Comparison of ENCODE assay signal across 18 mouse cellular contexts in the genomic region with DNA sequence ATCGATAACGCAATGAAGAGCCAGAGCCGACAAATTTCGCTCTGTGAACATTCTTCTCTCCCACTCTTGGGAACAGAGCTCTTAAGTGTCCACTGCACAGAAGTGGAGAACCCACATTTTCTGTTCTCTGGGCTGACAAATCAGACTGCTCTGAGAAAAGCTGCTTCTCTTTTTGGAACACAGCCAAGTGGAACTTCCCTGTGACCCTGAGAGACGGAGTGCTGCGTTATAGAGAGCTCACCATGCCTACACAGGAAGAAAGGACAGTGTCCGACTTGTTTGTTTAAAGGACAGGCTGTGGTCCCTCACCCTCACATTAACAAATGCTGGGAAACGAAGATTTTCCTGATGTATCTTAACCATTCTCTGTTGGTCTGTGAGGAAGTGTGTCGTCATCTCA. TPM values are rescaled to one million over a fixed set of nuclear protein-coding genes. Genes with fewer than 3 reads are reported as not detected.
DNase-seq lines count a peak whose midpoint lies in the region; ATAC-seq and TF ChIP-seq lines count a peak whose summit lies in the region.
"Had no signal": no experiment of that assay in that cellular context is flagged by ENCODE, and none has a peak within 500 bp of the region (broad histone marks: within the 10 kb centered on the region; RNA-seq: fewer than 3 reads in every experiment).

No protein-coding gene starts in this region.

- no peak overlapping the region for H3K27ac ChIP-seq in liver, adult 2 months (replicated peaks; ENCODE audit: insufficient read depth, low read depth, low read length)
- no peak overlapping the region for H3K27ac ChIP-seq in liver, postnatal 0 days (ENCODE audit: low read depth)
- no peak overlapping the region for H3K27ac ChIP-seq in intestine, embryonic 16.5 days (ENCODE audit: low read length)
- H3K27ac ChIP-seq: heart, embryonic 15.5 days; hindbrain, embryonic 13.5 days; limb, embryonic 12.5 days; midbrain, embryonic 12.5 days had no signal

- no peaks in the 10 kb centered on the region for H3K79me2 ChIP-seq in liver, adult 2 months (ENCODE audit: control insufficient read depth, insufficient read depth, low read length)

- H3K36me3 ChIP-seq in liver, adult 2 months (ENCODE audit: control insufficient read depth, insufficient read depth, low read length): no peaks in the 10 kb centered on the region
- H3K36me3 ChIP-seq in liver, postnatal 0 days (replicated peaks; ENCODE audit: insufficient read depth, low read length): no peaks in the 10 kb centered on the region
- no peaks in the 10 kb centered on the region for H3K36me3 ChIP-seq in intestine, embryonic 16.5 days (ENCODE audit: control insufficient read depth, insufficient read depth, low read length)
- H3K36me3 ChIP-seq: heart, embryonic 15.5 days; hindbrain, embryonic 13.5 days; limb, embryonic 12.5 days; midbrain, embryonic 12.5 days had no signal

- TF ChIP-seq POLR2A in liver, adult 2 months (IDR thresholded peaks at IDR 0.05; ENCODE audit: extremely low read depth, insufficient read depth, low read length): no peak

- peak; percentile 17 for DNase-seq in adrenal gland, postnatal 14 days
- DNase-seq in adrenal gland, postnatal 4 days (ENCODE audit: low spot score in 2 of 2): no peak
- peak; percentile 2 for DNase-seq in liver, adult 2 months (ENCODE audit: extremely low read depth, low read depth, low spot score)
- DNase-seq in liver, postnatal 0 days: no peak
- peak; percentile 36 for DNase-seq in A20 (ENCODE audit: low read depth, low spot score)
- DNase-seq in layer of hippocampus, postnatal 36 days: no peak
- DNase-seq in neural tube, embryonic 10.5 days (ENCODE audit: extremely low spot score, low spot score): no peak
- DNase-seq: adrenal gland, adult 2 months; cerebellum, adult 9-11 months; gastrocnemius, postnatal 36 days; kidney, adult 9 months; lung, adult 2 months; thymus, postnatal 36 days had no signal

- ATAC-seq in liver, postnatal 0 days: no peak
- peak; percentile 31; the same call in 1 of the 2 replicates for ATAC-seq in intestine, embryonic 16.5 days

- H3K4me2 ChIP-seq in liver, postnatal 0 days (ENCODE audit: low read depth, low read length): no peak overlapping the region
- H3K4me2 ChIP-seq in intestine, embryonic 16.5 days (ENCODE audit: low read depth, low read length): no peak overlapping the region
- H3K4me2 ChIP-seq: heart, embryonic 15.5 days; hindbrain, embryonic 13.5 days; limb, embryonic 12.5 days; midbrain, embryonic 12.5 days had no signal

- TF ChIP-seq EP300 in liver, postnatal 0 days (IDR thresholded peaks at IDR 0.05; ENCODE audit: low read depth): no peak

- no peaks in the 10 kb centered on the region for H3K9me3 ChIP-seq in liver, postnatal 0 days (ENCODE audit: low read length)
- no peaks in the 10 kb centered on the region for H3K9me3 ChIP-seq in intestine, embryonic 16.5 days (ENCODE audit: control insufficient read depth, low read length)
- H3K9me3 ChIP-seq: heart, embryonic 15.5 days; hindbrain, embryonic 13.5 days; limb, embryonic 12.5 days; midbrain, embryonic 12.5 days had no signal

- no peaks in the 10 kb centered on the region for H3K27me3 ChIP-seq in liver, adult 2 months (ENCODE audit: control insufficient read depth, insufficient read depth, low read length)
- no peaks in the 10 kb centered on the region for H3K27me3 ChIP-seq in liver, postnatal 0 days (ENCODE audit: insufficient read depth, low read length)
- no peaks in the 10 kb centered on the region for H3K27me3 ChIP-seq in intestine, embryonic 16.5 days (replicated peaks; ENCODE audit: control insufficient read depth, insufficient read depth, low read length)
- H3K27me3 ChIP-seq: heart, embryonic 15.5 days; hindbrain, embryonic 13.5 days; limb, embryonic 12.5 days; midbrain, embryonic 12.5 days had no signal

- no peak overlapping the region for H3K4me3 ChIP-seq in liver, adult 2 months (ENCODE audit: insufficient read depth, low read depth, low read length)
- H3K4me3 ChIP-seq in liver, postnatal 0 days (ENCODE audit: low read depth, low read length): no peak overlapping the region
- no peak overlapping the region for H3K4me3 ChIP-seq in intestine, embryonic 16.5 days (ENCODE audit: low read length)
- H3K4me3 ChIP-seq: heart, embryonic 15.5 days; hindbrain, embryonic 13.5 days; limb, embryonic 12.5 days; midbrain, embryonic 12.5 days had no signal

- H3K9ac ChIP-seq in liver, adult 2 months (ENCODE audit: low read depth, low read length): no peak overlapping the region
- no peak overlapping the region for H3K9ac ChIP-seq in liver, postnatal 0 days (replicated peaks)
- 0 out of 2 replicates have a peak overlapping the region, but pooled peaks have one; percentile 11 for H3K9ac ChIP-seq in intestine, embryonic 16.5 days (ENCODE audit: low read depth, low read length)
- H3K9ac ChIP-seq: heart, embryonic 15.5 days; hindbrain, embryonic 13.5 days; limb, embryonic 12.5 days; midbrain, embryonic 12.5 days had no signal

- WGBS in liver, adult 2 months: 41% methylated on average over 9 of the region's 9 CpGs
- 39% methylated on average over 9 of the region's 9 CpGs for WGBS in liver, postnatal 0 days (ENCODE audit: insufficient replicate concordance)
- WGBS in intestine, embryonic 16.5 days: 33% methylated on average over 9 of the region's 9 CpGs

- H3K4me1 ChIP-seq in liver, adult 2 months (ENCODE audit: control insufficient read depth, insufficient read depth, low read length): no peaks in the 10 kb centered on the region
- H3K4me1 ChIP-seq in liver, postnatal 0 days (ENCODE audit: insufficient read depth): no peaks in the 10 kb centered on the region
- H3K4me1 ChIP-seq in intestine, embryonic 16.5 days (ENCODE audit: control insufficient read depth, insufficient read depth, low read length): peaks cover 2% of the 10 kb centered on the region; the same call in 1 of the 2 replicates
- H3K4me1 ChIP-seq: hindbrain, embryonic 13.5 days; limb, embryonic 12.5 days; midbrain, embryonic 12.5 days had no signal

- no peak for TF ChIP-seq CTCF in liver, adult 2 months (IDR thresholded peaks at IDR 0.05; ENCODE audit: low read depth, low read length)
- no peak for TF ChIP-seq CTCF in liver, postnatal 0 days (IDR thresholded peaks at IDR 0.05; ENCODE audit: low read depth)

RNA-seq across cellular contexts. Expression of gene Akap6, which starts 11.8 kb away (rescaled TPM):
- 2.2 and 3.7 TPM in 2 replicates for total RNA-seq in adrenal gland, postnatal 14 days (2021)
- total RNA-seq in adrenal gland, postnatal 4 days (2021): 1 to 10 TPM; 8.4 to 9.2 TPM
- 0.07 and 0.09 TPM in 2 replicates for total RNA-seq in liver, adult 2 months (2014; rRNA removed)
- 0.01 and 0.05 TPM in 2 replicates for polyA plus RNA-seq in liver, adult 2 months (2012; rRNA removed)
- polyA plus RNA-seq in liver, postnatal 0 days (2015; fragmentation: Nextera tagmentation; extraction: Ambion mirVana): 0.01 and 0.02 TPM in 2 replicates
- 1.4 TPM in 2 replicates for polyA plus RNA-seq in intestine, embryonic 16.5 days (2015; fragmentation: Nextera tagmentation; extraction: Ambion mirVana)
- total RNA-seq in layer of hippocampus, postnatal 36 days (2021): 100 to 1,000 TPM; 127 to 132 TPM

Comparison
In these comparisons a context has a peak if more than half of its experiments do, and no peak if none do; other contexts are left out.
1. DNase-seq: peak in adrenal gland, postnatal 14 days (single experiment), liver, adult 2 months (single experiment) and A20 (single experiment); none in adrenal gland, postnatal 4 days (0 of 2), liver, postnatal 0 days (single experiment), layer of hippocampus, postnatal 36 days (0 of 2) and neural tube, embryonic 10.5 days (single experiment).
2. RNA of gene Akap6, which starts 11.8 kb away (total RNA-seq): 127 to 132 TPM in layer of hippocampus, postnatal 36 days; 8.4 to 9.2 TPM in adrenal gland, postnatal 4 days, 2.2 to 3.7 TPM in adrenal gland, postnatal 14 days and 0.07 to 0.09 TPM in liver, adult 2 months; every median in the first group is over 10 times any median in the second.